Mouse (Mus musculus): ENCODE measurements at regions not wholly inside any gene's neighbourhood (a gene's known extent, or its start where the extent isn't known, plus 50 kb on each side); places are given as distances from the start of the nearest gene placed in this dataset.

GRCm38 (mm10) chr11:89147990-89148389, 74.3 kb downstream of the Gm525 start:
- DNase-seq (ENCODE audit: low read depth, low spot score): no peak

- no peak for DNase-seq (ENCODE audit: low read depth, low spot score)
Observed at GRCm38 (mm10) chr11:89145281-89145945, 71.8 kb downstream of the Gm525 start.

- DNase-seq (ENCODE audit: low read depth, low spot score): no peak
Observed at GRCm38 (mm10) chr11:89142527-89143154, 69.0 kb downstream of the Gm525 start.
